Mouse (Mus musculus) brain, adult 2 months (tissue): ENCODE data around the gene Lrfn3.

ENCODE experiments used
- DNase-seq: peaks from one replicate; pipeline ENCODE4 v3.0.0; 2011; ENCODE audit warnings: low read depth, low spot score

The Lrfn3 gene

GRCm38 (mm10) chr7:30314721-30315155 is 47.8 kb downstream of the Lrfn3 start, which contains the start of gene Syne4:
TSS of gene Syne4 (plus strand) at chr7:30314807.
- peak; percentile 65 for DNase-seq

DNA sequence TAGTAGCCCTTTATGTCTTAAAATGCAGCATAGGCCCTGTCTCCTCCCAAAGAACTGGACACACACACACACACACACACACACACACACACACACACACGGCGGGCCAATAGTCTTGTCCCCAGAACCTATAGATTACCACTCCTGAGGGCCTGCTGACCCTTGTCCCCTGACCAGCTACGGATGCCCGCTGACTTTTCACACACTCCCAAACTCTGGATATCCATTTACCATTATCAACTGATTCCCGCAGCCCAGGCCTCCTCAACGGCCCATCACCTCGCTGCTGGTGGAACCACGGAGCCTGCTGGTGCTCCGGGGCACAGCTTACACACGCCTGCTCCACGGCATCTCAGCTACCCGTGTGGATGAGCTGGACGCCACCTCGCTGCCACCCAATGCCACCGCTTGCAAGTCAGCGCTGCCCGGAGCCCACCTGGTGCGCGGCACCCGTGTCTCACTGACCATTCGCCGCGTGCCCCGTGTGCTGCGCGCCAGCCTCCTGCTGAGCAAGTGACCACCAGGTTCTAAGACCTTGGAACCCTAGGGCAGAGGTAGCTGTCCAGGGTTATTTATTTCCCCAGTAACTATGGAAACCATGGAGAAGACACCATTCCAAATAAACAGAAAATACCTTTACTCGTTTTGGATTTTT is 48.8 kb downstream of the Lrfn3 start:
- no peak for DNase-seq

GRCm38 (mm10) chr7:30310136-30310535 is 52.4 kb downstream of the Lrfn3 start:
- no peak for DNase-seq

DNA sequence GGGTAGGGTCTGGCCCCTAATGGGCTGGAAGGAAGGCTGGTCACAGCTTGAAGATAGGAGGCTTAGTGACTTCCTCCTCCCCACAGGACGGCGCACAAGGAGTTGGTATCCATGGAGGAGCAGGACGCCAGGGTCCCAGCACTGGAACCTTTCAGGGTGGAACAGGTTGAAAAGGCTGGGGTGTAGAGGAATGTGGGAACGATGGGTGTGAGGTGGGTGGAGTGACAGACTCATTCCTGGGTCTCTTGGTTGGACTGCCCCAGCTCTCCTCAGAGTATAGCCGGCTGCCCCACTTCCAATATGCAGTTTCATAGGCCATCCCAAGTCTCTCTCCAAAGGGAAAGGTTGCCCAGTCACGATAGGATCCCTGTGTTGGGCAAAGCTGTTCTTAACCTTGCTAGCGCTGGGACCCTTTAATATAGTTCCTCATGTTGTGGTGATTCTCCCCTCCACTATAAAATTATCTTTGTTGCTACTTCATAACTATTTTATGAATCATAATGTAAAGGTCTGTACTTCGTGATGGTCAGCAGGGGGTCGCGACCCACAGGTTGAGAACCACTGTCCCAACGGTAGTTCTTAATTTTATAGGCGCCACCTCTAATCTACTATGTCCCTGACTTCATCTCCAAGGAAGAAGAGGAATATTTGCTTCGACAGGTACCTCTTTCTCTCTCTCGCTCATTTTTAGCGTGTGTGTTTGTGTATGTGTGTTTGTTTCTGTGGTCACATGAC is 53.0 kb downstream of the Lrfn3 start:
- no peak for DNase-seq

DNA sequence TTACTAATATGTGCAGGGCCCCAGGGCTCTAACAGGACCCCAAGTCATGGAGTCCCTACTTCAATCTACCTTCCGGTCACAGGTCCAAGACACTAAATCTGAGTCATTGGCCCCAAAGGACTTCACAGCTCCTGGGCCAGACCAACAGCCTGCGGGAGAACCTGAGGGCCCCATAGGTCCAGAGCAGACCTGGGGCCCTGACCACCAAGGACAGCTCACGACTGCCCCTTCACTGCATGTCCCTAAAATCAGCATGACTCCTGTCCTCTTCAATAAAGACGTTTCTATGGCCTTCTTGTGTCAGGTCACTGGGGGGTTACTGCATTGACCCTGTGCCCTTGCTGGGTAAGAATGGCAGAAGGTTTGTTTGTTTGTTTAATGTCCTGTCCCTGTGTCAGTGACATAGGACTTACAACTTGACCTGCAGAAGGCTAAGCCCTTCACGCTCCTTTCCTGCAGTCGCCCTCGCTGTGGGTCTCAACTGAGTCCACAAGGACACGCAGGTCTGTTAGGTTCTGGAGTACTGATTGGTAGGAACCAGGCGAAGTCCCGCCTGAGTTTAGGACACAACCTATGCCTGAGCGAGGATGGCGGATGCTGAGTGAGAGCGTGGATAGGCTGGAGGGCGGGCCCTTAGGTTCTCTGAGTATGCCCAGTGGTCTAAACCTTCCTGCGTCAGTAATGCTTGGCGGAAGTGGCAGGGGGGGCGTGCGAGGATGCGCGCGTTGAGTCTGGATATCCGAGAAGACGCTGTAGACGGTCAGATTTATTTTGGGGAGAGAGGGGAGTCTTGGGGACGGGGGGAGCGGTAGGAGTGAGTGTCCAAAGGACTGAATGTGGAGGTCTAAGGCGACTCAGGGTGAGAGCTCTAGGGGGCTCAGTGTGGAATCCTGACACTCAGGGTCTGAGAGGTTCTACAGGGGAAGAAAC is 54.2 kb downstream of the Lrfn3 start, which contains the start of gene Alkbh6:
Gene Alkbh6, plus strand, starts transcription at position 642 of the 930 bp plus-strand sequence.
- peak; percentile 99 for DNase-seq

DNA sequence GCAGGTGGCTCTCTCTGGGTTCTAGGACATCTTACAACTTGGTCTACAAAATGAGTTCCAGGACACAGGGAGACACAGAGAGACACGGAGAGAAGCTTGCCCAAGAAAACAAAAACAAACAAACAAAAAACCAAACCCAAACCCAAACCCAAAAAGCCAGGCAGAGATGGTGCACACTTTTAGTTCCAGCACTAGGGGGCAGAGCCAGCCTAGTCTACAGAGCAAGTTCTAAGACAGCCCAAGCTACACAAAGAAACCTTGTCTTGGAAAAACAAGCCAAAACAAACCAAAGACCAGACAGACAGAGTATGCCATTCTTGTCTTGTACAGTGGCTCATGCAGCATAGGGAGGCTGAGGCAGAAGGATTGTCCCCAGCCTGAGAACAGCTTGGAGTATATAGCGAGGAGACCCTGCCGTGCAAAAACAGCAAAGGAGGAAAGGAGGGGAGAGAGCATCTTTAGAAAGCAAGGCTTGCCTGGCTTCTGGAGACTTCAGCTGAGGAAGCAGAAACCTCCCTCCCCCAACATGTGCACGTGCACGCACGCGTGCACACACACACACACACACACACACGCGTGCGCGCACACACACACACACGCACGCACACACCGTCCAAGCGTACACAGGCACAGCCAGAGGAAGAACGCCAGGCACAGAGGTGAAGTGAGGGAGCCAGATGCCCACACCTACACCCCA is 56.3 kb downstream of the Lrfn3 start:
- peak; percentile 63 for DNase-seq
